Mouse (Mus musculus): ENCODE measurements around the gene Foxl1. TPM values are rescaled to one million over a fixed set of nuclear protein-coding genes. Genes with fewer than 3 reads are reported as not detected.
"Not testable (repeated sequence)": the region's sequence is repeated elsewhere in the genome, so short reads cannot be mapped to it uniquely, and the experiment has no call there.

Gene Foxl1
- total RNA-seq, 2 experiments from 2014 or later: not detected

DNA sequence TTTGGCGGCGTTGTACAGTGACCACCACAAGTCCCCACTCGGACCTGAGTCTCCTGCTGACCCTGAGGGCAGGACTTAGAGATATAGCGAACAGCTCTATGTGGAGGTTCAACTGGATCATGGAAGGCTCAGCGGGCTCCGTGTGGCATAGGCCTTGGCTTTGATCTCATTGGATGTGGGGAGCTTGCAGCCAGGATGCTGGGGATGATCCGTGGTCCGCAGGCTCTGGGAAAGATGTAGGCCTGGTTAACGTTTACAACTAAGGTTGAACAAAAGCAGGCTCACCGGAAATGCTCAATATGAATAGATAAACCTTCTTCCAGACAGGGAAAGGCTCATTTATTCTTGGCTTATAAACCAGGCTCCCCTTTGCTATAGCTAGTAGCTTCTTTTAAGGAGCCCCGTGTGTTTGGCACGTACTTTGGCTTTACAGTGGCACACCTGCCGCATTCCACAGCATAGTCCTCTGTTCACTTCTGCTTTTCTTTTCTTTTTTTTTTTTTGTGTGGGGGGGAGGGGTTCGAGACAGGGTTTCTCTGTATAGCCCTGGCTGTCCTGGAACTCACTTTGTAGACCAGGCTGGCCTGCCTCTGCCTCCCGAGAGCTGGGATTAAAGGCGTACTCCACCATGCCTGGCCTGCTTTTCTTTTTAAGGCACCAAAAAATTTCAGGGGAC lies 1.7 kb downstream of the Foxl1 start:
- no peak for TF ChIP-seq CTCF (IDR thresholded peaks at IDR 0.05)
- intact Hi-C loops (cut with DNase I): no loop called here

DNA sequence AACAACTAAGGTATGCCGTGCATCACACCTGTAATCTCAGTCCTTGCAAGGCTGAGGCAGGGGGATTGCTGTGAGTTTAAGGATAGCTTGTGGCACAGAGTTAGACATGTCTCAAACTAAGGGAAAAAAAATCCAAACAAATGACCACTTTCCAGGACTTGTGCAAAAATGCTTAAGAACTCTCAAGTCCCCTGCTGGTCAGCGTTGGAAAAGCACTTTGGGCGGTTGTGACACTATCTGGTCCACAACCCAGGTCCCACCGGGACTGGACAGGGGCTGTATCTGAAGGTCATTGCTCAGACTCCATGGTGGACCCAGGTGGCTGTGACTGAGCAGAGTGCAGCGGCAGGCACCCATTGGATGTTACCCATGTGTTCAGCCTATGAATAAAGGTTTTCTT lies 2.8 kb downstream of the Foxl1 start:
- no peak for DNase-seq
- Histone ChIP-seq H3K27ac (no peak overlapping the region), H3K4me3 (no peak overlapping the region)
- TF ChIP-seq CTCF (IDR thresholded peaks at IDR 0.05): peak; percentile 40
- intact Hi-C loops (cut with DNase I): no loop called here

More for the DNA sequence above, 1.7 kb downstream of the Foxl1 start:
- no peak overlapping the region for H3K27ac ChIP-seq
- no peak overlapping the region for H3K4me3 ChIP-seq
- no peak for DNase-seq

DNA sequence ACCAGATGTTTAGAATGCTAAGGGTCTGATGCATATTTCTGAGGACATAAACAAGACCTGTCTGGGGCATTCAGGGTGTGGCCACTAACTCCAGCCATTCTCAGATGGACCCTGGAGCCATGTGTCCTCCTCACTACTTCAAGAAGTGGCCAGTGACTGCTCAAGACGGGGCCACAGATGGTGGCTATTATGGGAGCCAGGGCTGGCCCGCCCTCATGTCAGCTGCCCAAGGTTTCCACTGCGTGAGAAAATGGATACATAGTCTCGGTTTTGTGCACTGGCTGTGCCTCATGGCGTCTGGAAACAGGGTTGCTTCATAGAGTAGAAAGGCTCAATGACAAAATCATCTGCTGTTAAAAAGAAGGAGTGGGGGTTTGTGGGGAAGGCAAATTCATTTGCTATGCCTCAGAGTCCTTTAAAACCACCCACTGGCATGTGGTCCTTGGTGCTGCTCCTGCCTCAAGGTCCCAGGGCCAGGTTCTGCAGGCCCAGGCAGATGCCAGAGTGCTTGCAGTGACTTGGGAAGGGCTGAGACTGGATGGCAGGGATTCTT lies 5.3 kb downstream of the Foxl1 start:
- DNase-seq: no peak

DNA sequence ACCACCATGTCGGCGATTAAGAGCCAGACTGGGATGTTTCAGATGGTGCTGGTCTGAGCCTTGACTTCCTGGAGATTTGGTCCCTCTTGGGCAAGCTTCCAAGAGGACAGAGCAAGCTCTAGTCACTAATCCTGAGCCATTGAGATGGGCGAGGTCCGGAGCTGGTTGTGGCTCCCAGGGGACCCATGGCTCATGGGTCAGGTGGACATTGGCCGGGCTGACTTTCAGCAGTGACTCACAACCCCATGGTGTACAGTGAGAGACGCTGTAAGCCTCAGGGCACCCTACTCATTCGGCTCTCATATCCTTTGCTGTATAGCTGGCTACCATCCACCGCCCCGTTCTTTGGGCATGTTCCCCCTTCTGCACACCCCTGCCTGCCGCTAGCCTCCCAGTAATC lies 6.4 kb downstream of the Foxl1 start:
- no peak for TF ChIP-seq CTCF (IDR thresholded peaks at IDR 0.05)
- no peak overlapping the region for H3K27ac ChIP-seq
- no peak overlapping the region for H3K4me3 ChIP-seq
- intact Hi-C loops (cut with DNase I): no loop called here
- no peak for DNase-seq

More for the DNA sequence above, 5.3 kb downstream of the Foxl1 start:
- no peak overlapping the region for H3K27ac ChIP-seq
- no peak overlapping the region for H3K4me3 ChIP-seq
- intact Hi-C loops (cut with DNase I): no loop called here
- TF ChIP-seq CTCF (IDR thresholded peaks at IDR 0.05): no peak

DNA sequence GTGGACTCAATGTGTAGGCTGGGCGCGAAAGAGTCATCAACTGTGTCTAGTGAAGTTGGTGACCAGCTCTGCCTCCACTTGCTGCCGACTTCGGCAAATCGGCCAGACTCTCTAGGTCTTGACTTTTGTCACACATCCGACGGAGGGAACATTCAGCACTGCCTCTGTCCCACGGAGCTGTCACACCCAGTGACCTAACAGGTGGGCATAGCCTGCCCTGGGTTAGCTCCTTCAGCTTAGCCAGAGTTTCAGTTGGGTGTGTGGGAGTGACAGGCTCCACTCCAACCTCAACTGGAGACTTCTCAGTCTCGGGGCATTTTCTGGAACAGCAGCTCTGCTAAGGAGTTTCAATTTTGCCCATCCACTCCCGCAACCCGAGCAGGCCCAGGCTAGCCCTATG lies 6.8 kb downstream of the Foxl1 start:
- intact Hi-C loops (cut with DNase I): no loop called here
- Histone ChIP-seq H3K4me3 (no peak overlapping the region), H3K27ac (no peak overlapping the region; the same call in 1 of the 2 replicates)
- TF ChIP-seq CTCF (IDR thresholded peaks at IDR 0.05): no peak
- no peak for DNase-seq

DNA sequence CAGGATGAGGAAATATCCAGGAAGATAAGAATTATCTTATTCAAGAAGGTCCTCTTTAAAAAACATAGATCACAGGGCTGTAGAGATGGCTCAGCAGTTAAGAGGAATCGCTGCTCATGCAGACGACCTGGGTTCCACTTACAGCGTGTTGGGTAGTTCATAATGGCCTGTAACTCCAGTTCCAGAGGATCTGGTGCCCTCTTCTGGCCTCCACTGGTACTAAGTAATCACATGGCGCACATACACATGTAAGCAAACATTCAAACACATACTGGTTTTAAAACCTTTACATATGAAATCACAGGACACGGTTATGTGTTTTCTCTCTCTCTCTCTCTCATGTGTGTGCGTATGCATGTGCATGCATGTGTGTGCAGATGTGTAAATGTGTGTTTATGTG lies 9.1 kb downstream of the Foxl1 start:
- Histone ChIP-seq H3K4me3 (no peak overlapping the region), H3K27ac (no peak overlapping the region)
- TF ChIP-seq CTCF (IDR thresholded peaks at IDR 0.05): no peak
- intact Hi-C loops (cut with DNase I): no loop called here
- no peak for DNase-seq

DNA sequence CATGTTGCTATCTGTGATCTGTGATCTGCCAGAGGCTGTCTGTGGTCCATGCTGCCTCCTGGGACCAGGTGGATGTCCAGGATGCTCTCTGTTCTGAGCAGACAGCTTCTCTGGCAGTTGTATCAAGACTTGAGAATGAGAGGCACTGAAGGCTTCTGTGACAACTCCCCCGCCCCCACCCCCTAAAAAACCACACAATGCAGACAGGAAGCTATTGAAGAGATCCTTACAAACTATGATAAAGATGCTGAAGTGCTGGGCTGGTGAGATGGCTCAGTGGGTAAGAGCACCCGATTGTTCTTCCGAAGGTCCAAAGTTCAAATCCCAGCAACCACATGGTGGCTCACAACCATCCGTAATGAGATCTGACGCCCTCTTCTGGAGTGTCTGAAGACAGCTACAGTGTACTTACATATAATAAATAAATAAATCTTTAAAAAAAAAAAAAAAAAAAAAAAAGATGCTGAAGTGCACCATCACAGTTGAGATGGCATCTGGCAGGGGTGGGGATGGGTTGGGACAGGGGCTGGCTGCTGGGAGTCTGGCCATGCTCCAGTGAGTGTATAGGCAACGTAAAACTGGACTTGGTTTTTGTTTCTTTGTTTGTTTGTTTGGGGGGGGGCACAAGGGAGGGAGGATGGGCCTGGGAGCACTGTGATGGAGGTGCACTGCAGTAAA lies 17.9 kb downstream of the Foxl1 start:
- DNase-seq; H3K4me3 ChIP-seq; H3K27ac ChIP-seq; intact Hi-C loops (cut with DNase I): not testable (repeated sequence)

DNA sequence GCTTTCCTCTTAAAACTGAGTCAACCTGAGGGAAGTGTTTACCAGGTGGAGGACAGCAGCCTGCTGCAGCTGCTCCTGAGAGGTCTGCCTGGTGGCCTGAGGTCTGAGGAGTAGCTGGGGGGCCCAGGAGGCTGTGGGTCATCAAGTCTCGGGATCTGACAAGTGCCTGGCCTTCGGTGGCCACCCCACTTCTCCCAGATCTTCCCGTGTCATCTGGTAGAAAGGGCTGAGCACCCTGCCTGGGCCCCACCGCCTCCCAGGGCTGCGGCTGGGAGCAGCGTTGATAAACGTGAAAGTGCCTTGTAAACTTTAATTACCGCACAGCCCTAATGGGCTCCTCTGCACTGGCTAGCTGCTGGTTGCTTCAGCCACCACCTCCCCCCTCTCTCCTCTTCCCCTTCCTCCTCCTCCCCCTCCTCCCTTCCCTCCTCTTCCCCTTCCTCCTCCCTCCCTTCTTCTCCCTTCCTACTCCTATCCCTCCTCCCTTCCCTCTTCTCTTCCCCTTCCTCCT lies 20.9 kb downstream of the Foxl1 start:
- intact Hi-C loops (cut with DNase I): no loop called here
- no peak for TF ChIP-seq CTCF (IDR thresholded peaks at IDR 0.05)
- Histone ChIP-seq H3K4me3 (no peak overlapping the region), H3K27ac (no peak overlapping the region)
- DNase-seq: no peak

DNA sequence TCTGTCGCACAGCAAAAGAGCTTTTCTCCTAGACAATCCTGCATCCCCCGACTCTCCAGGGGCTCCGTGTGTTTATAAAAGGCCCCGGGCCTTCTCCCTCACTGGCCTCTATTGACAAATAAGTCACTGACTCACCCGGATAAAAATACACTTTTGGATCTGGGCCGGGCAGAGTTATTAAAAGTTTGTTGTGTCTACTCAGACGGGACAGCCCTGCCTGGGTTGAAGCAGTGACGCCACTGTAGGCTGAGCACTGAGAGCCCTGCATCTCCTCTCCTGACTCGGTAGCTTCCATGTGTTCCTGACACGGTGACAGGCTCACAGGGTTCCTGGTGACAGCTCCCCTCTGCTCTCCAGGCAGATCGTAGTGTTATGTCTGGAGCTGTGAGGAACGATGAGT lies 24.7 kb downstream of the Foxl1 start:
- DNase-seq: peak; percentile 62
- H3K4me3 ChIP-seq: peak overlapping the region; percentile 17; the same call in 1 of the 2 replicates
- intact Hi-C loops (cut with DNase I): no loop called here
- peak overlapping the region; percentile 46; the same call in 1 of the 2 replicates for H3K27ac ChIP-seq
- TF ChIP-seq CTCF (IDR thresholded peaks at IDR 0.05): no peak

DNA sequence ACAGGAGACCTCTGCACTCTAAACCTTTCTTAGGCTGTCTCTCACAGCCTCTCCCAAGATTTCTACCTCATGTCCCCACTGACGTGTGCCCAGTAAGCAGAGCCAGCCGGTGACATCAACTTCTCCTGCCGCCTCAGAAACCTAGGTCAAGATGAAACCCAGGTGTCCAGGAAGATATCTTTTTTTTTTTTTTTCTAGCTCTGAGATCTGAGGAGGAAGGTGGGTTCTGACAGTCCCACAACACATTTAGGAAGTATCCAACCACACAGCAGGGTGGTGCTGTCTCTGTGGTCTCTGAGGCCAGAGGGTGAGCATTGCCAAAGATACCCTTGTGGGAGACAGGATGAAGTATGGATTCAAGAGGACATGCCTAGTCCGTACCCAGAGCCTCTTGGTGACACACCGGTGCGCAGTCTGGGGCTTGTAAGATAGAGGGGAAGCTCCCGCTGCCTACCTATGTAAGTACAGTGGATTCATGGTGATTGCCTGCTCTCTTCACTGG lies 29.3 kb downstream of the Foxl1 start:
- Histone ChIP-seq H3K4me3 (no peak overlapping the region), H3K27ac (no peak overlapping the region)
- TF ChIP-seq CTCF (IDR thresholded peaks at IDR 0.05): no peak
- intact Hi-C loops (cut with DNase I): no loop called here
- no peak for DNase-seq

DNA sequence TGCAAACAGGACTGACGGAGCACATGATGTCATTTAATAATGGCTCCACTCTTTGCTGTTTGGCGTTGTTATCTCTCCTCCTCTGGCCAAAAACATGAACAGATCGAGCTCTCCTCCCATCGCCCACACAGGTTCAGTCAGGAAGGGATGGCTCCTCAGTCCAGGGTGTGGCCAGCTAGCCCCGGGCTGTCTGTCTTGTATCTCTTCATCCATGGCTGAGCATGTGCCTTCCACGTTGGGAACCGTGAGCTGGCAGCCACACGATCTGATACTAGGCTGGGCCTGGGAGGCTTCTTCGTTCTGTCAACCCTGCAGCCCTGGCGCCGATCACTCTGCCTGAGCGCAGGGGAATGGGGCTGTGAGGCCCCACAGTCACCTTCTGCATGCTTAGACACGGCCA lies 31.1 kb downstream of the Foxl1 start:
- Histone ChIP-seq H3K27ac (no peak overlapping the region), H3K4me3 (no peak overlapping the region)
- intact Hi-C loops (cut with DNase I): no loop called here
- no peak for DNase-seq
- TF ChIP-seq CTCF (IDR thresholded peaks at IDR 0.05): no peak

DNA sequence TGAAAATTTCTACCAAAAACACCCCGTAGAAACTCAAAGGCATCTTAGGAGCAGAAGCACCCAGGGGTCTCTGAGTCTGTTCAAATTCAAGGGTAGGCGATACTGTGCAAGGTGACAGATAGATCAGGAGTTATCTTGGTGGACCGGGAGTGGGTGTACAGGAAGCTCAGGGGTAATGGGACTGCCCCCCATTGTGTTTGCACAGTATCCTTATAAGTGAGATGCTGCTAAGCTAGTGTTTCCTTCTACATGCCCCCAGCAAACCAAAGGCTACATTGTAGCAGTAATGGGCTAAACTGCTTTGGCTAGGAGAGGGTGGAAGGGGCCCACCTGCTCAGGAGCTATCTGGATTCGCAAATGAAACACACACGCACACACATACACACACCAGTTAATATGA lies 33.7 kb downstream of the Foxl1 start:
- DNase-seq: no peak
- no peak for TF ChIP-seq CTCF (IDR thresholded peaks at IDR 0.05)
- intact Hi-C loops (cut with DNase I): no loop called here
- H3K27ac ChIP-seq: no peak overlapping the region
- no peak overlapping the region for H3K4me3 ChIP-seq

DNA sequence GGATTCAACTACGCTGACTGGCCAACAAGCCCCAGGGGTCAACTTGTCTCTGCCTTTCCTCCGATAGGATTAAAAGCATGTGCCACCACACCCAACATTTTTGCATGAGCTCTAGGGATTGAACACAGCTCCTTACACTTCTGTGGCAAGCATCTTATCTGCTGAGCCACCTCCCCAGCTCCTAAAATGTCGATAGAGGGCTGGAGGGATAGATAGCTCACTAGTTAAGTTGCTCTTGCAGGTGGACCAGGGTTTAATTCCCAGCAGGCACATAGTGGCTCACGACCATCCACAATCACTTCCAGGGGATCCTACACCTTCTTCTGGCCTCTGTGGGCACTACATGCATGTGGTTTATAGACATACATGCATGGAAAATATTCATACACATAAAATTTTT lies 34.7 kb downstream of the Foxl1 start:
- no peak for DNase-seq
- Histone ChIP-seq H3K27ac (no peak overlapping the region), H3K4me3 (no peak overlapping the region)
- TF ChIP-seq CTCF (IDR thresholded peaks at IDR 0.05): no peak
- intact Hi-C loops (cut with DNase I): no loop called here

All from gastrocnemius, adult 2 months (tissue).